Mouse (Mus musculus) lung, postnatal 25 days (tissue): ENCODE results near the gene Tenm2.

Experiments
- DNase-seq: peaks from one replicate; pipeline ENCODE4 v3.0.0; 2022; ENCODE audit warnings: low spot score

Gene Tenm2

GRCm38 (mm10) chr11:37235914-37236600 lies at the start of gene Tenm2:
TSS of gene Tenm2 (minus strand) at chr11:37235964.
- DNase-seq, result no peak

DNA sequence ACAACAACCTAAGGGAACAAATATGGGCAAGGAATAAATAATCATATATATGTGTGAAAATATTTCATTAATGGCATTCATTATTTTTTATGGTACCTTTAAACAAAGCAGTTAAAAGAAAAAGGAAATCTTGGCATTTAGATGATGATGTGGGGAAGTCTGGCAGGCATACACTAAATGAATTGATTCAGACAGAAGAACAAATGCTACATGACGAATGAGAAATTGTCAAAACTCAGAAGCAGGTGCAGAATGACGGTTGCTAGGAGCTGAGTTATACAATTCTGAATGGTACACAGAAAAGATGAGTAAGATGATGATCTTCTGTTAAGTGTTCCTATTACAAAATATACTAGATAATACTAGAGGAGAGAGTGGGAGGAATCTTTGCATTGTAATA lies 49.4 kb upstream of the Tenm2 start:
- DNase-seq, result no peak

DNA sequence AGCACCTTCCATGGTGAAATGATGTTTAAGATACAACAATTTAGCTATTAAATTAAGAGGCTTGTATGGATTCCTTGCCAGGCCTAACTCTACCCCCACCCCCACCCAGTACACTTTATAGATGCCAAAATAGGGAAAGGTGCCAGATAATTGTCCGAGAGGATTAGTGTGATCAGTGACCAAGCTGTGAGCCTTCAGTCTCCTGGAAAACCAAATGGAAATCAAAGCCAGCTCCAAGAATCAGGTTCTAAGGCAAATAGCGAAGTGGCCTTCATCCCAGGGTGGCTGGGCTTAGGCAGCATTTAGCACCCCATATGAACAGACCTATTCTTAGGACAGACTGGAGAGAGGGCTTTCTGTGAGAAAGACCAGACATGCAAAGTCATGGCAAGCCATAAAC lies 13.0 kb upstream of the Tenm2 start:
- DNase-seq, result no peak

DNA sequence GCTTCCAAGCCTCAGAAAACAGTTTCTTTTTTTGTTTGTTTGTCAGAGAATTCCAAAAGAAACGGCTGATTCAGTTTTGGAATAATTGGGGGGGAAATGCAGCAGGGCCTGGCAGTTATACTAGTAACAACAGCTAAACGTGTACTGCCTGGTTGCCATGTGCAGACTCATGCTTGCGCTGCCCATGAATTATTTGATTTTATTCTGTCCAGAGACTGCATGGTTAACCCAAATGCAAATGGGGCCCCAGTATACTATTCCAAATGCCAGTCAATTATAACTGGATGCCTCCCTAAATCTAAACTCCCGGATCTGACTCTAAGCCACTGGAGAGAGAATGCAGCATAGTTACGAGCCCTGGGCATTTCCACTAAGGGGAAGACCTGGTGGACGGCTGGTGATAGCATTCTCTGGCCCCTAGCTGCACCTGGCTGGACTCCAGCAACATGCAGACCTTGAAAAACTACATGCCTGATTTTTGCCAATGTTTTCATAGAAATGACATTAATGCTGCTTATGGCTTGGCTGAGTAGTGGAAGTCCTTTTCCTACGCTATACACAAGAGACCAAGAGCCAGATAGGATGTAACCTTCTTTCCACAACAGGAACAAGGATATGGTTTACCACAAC lies 1.4 kb upstream of the Tenm2 start:
- no peak for DNase-seq

- DNase-seq, result no peak
Observed at GRCm38 (mm10) chr11:37236601-37237083, 878 bp upstream of the Tenm2 start.

- DNase-seq, result no peak
Observed at GRCm38 (mm10) chr11:37235021-37235795, 556 bp downstream of the Tenm2 start.

DNA sequence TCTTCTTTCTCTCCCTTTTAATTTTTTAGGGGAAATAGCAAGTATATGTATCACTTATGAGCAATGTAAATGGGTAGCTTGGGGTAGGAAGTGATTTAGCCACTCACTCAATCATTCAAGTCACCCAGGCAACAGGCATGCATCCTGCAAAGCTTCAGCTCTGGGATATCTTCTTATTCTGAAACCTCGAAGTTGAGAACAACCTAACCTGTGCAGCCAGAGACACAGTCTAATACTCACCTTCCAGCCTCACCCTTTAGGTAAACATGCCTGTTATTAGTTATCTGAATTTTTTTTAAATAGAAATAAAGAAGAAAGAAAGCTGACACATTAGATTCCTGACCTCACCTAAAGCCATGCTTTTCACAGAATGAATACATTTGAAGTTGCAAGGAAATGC lies 8.4 kb downstream of the Tenm2 start:
- no peak for DNase-seq

GRCm38 (mm10) chr11:37226943-37227342 lies 8.8 kb downstream of the Tenm2 start:
- no peak for DNase-seq

DNA sequence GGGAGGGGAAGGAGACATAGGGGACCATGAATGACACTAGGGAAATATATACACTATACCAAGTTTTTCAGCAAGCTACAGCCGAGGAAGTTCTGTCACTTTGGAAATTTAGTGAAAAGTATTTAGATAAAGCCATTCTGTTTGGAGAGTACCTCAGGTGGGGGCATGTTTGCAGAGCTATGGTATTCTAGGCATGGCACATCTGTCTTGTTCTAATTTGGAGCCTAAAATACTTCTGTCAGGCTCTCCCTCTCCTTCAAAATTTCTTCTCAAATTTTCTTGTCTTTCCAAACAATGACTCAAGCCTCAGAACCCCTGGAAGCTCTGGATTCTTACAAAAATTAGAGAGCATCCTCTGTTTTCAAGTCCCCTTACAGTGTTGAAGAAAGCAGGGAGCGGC lies 13.0 kb downstream of the Tenm2 start:
- DNase-seq, result no peak

DNA sequence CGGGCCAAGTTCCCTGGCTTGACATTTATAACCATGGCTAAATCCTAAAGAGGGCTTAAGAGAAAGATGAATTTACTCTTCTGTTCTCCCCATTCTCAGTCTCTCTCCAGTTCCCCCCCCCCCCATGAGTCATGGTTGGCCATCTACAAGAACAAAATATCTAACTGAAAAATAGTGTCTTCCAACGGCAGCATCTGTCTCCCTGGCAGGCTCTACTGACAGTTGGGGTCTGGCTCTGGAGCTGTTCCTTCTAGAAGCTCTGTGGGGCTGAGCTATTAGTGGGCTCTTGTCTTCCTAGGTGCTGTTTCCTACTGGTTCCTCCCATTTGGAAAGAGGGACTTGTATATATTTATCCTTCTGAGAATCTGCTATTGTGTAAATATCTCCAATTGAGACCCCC lies 13.7 kb downstream of the Tenm2 start:
- DNase-seq, result no peak

GRCm38 (mm10) chr11:37220921-37221320 lies 14.8 kb downstream of the Tenm2 start:
- DNase-seq, result no peak

- DNase-seq, result peak; percentile 12
Observed at GRCm38 (mm10) chr11:37186132-37186531, 49.6 kb downstream of the Tenm2 start.

DNA sequence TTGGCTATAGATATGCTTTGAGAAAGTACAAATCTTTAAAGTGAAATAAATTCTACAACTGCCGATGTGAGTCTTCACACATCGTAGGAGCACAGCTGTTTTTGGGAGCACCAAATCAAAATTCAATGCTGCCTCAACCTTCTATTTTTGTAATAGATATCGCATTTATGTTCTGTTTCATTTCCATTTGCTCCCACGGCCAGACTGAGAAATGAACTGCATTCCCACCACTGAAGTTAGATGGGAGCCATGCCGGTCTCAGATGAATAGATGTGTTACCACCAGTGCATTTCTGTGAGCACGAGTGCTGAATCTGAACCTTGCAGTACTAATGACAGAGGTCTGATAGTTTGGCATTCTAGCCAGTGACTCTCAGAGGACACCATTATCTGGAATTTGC lies 58.3 kb downstream of the Tenm2 start:
- no peak for DNase-seq

DNA sequence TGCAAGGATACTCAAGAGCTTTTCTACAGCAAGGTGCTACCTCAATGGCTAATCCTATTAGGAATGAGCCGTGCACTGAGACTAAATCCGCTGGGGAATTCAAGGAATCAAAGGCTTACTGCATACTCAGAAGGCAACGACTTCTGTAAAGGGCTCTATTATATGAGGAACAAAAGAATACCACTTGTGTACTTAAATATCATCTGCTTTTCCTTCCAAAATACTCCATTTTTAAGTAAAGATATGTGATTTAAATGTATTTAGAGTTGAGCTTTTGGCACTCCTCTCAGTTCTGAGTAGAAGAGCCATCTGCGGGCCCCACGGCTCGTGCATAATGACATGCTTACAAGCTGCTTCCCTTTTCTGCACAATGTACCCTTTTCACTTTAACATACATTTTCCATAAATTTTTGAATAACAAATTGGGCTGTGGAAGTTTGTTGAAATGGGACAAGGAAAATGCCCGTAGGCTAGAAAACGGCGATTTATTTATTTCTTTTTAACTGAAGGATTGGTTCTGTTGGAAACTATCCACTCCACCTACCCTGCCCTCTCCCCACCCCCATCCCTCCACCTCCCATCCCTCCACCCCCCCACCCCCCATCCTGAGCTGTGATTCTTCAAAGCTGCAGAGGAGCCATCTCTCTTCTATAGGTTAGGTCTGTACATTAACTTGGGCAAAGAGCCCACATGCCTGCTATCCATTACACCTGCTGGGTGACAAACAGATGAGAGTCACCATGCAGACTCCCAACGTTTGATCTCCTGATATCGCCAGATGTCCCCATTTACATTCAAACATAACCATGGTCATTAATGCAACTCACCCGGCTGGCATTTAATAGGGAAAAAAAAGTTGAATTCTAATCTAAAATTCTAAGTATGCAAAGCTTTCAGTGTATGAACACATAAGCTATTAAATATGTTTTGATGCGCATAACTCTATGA lies 81.6 kb downstream of the Tenm2 start:
- no peak for DNase-seq

DNA sequence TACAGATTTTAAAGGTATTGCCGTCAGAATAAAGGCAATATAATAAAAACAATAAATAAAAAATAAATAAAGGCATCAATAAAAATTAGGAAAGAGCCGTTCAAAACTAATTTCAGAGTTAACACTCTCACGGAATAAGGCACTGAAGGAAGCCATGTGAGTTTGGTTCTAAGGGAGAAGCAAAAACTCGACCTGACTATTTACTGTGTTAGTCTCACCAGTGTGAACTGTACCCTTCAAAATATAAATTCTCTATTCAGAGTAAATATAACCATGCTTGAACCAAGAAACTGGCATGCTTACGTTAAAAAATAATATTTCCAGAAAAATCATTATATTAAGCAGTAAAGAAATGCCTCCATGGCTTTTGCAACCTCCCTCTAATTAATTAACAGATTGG lies 82.4 kb downstream of the Tenm2 start:
- DNase-seq, result no peak

DNA sequence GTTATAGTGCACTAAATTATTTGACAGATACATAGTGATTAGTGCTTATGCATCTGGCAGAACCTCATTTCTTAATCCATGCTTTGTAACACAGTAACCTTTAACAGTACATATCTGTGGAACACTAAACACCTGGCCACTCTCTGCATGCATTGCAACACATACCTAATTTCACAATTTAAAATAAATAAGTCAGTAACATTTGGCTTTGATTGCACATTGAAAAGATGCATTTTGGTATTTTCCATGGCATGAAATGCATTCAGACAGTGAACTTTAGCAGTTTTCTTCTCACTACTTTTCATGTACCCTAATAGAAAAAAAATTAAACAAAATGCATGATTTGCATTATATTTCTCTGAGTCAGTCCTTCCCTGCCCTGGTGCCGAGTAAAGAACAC lies 85.8 kb downstream of the Tenm2 start:
- DNase-seq, result no peak

GRCm38 (mm10) chr11:37143996-37144395 lies 91.8 kb downstream of the Tenm2 start:
- DNase-seq, result no peak

DNA sequence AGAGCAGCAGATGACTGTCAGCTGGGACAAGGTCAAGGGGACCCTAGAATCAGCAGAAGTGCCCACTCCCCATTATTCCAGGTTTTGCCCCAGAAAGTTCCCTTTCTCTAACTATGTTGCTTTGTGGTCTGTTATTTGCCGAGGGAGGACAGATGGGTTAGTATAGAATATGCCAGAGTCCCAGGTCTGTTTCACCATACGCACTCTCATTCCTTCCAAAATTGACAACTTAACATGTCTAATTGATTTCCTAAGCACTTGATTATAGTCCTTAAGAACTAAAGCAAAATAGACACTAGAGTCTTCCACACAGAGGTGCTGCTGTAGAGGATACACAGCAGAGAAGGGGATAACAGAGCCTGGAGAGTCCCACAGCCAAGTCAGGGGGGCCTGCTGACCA lies 92.3 kb downstream of the Tenm2 start:
- no peak for DNase-seq

DNA sequence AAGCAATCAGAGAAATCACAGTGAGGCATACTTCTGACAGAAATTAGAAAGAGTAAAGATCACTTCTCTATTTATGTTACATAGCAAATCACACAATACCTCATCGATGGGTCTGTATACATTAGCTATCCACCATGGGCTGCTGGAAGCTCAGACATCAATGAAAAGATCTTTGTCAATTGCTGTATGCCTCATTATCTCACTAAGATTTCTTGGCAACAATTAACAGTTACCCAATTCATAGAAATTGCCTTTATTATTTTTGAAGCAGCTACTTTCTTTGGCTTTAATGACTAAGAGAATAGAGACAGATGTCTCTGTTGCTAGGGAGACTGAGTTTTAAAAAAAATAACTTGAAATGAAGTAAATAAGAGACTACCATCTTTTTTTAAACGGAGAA lies 106.9 kb downstream of the Tenm2 start:
- DNase-seq, result no peak

DNA sequence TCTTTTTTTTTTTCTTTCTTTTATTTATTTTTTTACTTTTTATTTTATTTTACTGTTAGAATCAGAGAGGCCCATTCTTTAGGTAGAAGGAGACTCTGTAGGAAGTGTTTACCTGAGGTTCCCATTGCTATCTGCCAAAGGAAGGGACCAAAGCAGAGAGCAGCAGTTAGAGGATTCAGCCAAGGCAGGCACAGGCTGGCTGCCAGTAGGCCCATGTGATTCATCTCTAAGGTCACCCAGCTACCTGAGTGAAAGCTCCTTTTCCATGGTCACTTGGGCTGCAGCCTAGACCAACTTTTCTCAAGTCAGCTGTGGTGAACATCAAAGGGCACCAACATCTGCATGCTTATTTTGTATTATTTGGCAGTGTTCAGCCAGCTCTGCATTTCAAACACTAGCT lies 117.7 kb downstream of the Tenm2 start:
- no peak for DNase-seq

DNA sequence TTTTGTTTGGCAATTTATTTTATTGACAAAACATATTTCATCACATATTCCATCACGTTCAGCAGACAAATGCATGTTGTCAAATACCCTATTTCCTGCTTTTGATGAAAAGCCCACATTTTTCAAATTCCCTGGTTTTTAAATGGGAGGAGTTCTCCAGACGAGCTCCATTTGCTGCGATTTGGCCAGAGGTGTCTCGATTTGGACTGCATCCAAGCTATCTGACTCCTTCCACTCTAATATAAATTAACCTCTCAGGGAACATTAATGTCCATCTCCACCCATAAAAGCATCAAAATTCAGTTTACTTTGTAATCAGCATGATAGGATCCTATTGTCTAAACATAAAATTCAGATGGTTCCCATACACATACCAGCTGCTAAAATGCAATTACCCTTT lies 120.6 kb downstream of the Tenm2 start:
- DNase-seq, result no peak

- no peak for DNase-seq
Observed at GRCm38 (mm10) chr11:37107069-37107468, 128.7 kb downstream of the Tenm2 start.
